Mouse (Mus musculus) liver, adult 2 months (tissue): ENCODE measurements around the gene Trarg1.
"Not testable (repeated sequence)": the region's sequence is repeated elsewhere in the genome, so short reads cannot be mapped to it uniquely, and the experiment has no call there.

Experiments
- CTCF ChIP-seq: fragments of 200-500 bp; IDR thresholded peaks from 2 replicates; pipeline ENCODE4 v1.5.1; 2011; ENCODE audit warnings: low read depth, low read length, control low read depth
- POLR2A ChIP-seq: fragments of 200-500 bp; IDR thresholded peaks from 2 replicates; pipeline ENCODE4 v1.6.1; 2011; ENCODE audit warnings: low read length, control low read depth; ENCODE audit not compliant: insufficient read depth; ENCODE audit errors: extremely low read depth

DNA sequence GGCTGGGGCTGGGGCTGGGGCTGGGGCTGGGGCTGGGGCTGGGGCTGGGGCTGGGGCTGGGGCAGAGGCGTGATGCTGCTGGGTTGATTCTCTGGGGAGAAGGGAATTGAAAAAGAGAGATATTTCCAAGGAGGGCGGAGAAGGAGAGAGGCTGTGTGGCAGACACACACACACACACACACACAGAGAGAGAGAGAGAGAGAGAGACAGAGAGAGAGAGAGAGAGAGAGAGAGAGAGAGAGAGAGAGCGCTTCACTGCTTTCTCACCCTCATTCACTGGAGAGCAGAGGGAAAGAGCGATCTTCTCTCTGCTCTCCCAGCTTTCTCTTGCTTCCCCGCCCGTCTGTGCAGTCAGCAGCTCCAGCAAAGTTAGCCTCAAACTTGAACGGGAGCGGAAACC is at the start of gene Trarg1:
- not testable (repeated sequence) for TF ChIP-seq CTCF, POLR2A
